Mouse (Mus musculus) thymus, adult 2 months (tissue): ENCODE data around the gene Plekha5.

Experiments used
- CTCF ChIP-seq: fragments of 200-500 bp; IDR thresholded peaks from 2 replicates; pipeline ENCODE4 v1.5.1; 2012; ENCODE audit warnings: mild to moderate bottlenecking, control low read depth, low read length, moderate library complexity, borderline replicate concordance; ENCODE audit not compliant: control insufficient read depth, poor library complexity, insufficient read depth; ENCODE audit errors: extremely low read depth
- POLR2A ChIP-seq: fragments of 200-500 bp; IDR thresholded peaks from 2 replicates; pipeline ENCODE4 v1.6.1; 2012; ENCODE audit warnings: mild to moderate bottlenecking, low read length, control low read depth, moderate library complexity; ENCODE audit not compliant: control insufficient read depth, poor library complexity, insufficient read depth; ENCODE audit errors: extremely low read depth

DNA sequence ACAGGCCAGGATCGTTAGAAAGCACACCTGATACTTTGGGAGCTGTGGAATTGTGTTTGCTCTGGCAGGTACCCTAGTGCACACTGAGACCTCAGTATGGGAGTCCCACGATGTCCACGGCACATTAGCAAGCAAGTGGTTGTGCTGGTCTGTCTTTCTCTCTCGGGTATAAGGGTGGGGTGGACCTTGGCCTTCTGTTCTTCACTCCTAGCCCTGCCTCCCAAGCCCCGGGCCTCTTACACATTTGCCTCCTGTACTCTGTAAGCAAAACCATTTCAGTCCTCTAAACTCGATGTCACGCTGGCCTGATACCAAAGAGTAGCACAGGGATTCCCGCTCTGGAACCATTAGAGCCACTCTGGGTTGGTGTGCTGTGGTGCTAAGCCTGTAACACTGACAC lies 168.9 kb downstream of the Plekha5 start:
- TF ChIP-seq CTCF (no peak), POLR2A (no peak)
